Mouse (Mus musculus) erythroid progenitor cell, adult 5-6 weeks (primary cell): ENCODE data around the gene Dbndd2. TPM values are rescaled to one million over a fixed set of nuclear protein-coding genes. Genes with fewer than 3 reads are reported as not detected.

Source experiments
- ATAC-seq: replicated peaks from 2 replicates; pipeline ENCODE4 v1.8.0; 2016; ENCODE audit warnings: moderate number of reproducible peaks, mild to moderate bottlenecking, moderate TSS enrichment, inconsistent platforms; ENCODE audit not compliant: poor library complexity, low FRiP score, severe bottlenecking
- total RNA-seq, 2 experiments: library from RNA; stranded (forward) in 1 of 2; stranded (reverse) in 1 of 2; fragments of 150-400 nt in 1 of 2; fragments of 186-747, 209-891 nt in 1 of 2; gene quantifications; 2 replicates each; pipeline versions ENCODE4 v1.2.3 to v1.2.4; 2015 to 2017; ENCODE audit warnings: low replicate concordance in 2 of 2

Gene Dbndd2
- total RNA-seq, 2 experiments from 2014 or later: 0.61 to 6.3 TPM

GRCm38 (mm10) chr2:164496847-164497690 is 11.2 kb downstream of the Dbndd2 start, which contains the start of gene Pigt:
Gene Pigt, plus strand, starts transcription at chr2:164497520.
- ATAC-seq: peak; percentile 100

- ATAC-seq: peak; percentile 48
Measured at GRCm38 (mm10) chr2:164497691-164498268, 11.9 kb downstream of the Dbndd2 start.

- no peak for ATAC-seq
Measured at GRCm38 (mm10) chr2:164499317-164499716, 13.4 kb downstream of the Dbndd2 start.

GRCm38 (mm10) chr2:164500511-164500910 is 14.6 kb downstream of the Dbndd2 start:
- no peak for ATAC-seq

GRCm38 (mm10) chr2:164504919-164505318 is 19.0 kb downstream of the Dbndd2 start:
- ATAC-seq: no peak

- ATAC-seq: no peak
Measured at GRCm38 (mm10) chr2:164505619-164506347, 19.9 kb downstream of the Dbndd2 start.

- ATAC-seq: no peak
Measured at GRCm38 (mm10) chr2:164507811-164508210, 21.9 kb downstream of the Dbndd2 start.

- ATAC-seq: no peak
Measured at GRCm38 (mm10) chr2:164510621-164511190, 24.8 kb downstream of the Dbndd2 start.

GRCm38 (mm10) chr2:164512121-164512909 is 26.4 kb downstream of the Dbndd2 start:
- no peak for ATAC-seq

GRCm38 (mm10) chr2:164513389-164513788 is 27.5 kb downstream of the Dbndd2 start:
- ATAC-seq: no peak

- no peak for ATAC-seq
Measured at GRCm38 (mm10) chr2:164514916-164515315, 29.0 kb downstream of the Dbndd2 start.

GRCm38 (mm10) chr2:164515897-164516296 is 30.0 kb downstream of the Dbndd2 start:
- ATAC-seq: no peak

- ATAC-seq: no peak
Measured at GRCm38 (mm10) chr2:164516592-164516991, 30.7 kb downstream of the Dbndd2 start.

GRCm38 (mm10) chr2:164517485-164518221 is 31.7 kb downstream of the Dbndd2 start:
- ATAC-seq: peak; percentile 61; the same call in 1 of the 2 replicates

- no peak for ATAC-seq
Measured at GRCm38 (mm10) chr2:164518266-164519170, 32.6 kb downstream of the Dbndd2 start.

- ATAC-seq: no peak
Measured at GRCm38 (mm10) chr2:164519171-164519526, 33.2 kb downstream of the Dbndd2 start.

- no peak for ATAC-seq
Measured at GRCm38 (mm10) chr2:164520782-164521181, 34.9 kb downstream of the Dbndd2 start.

- ATAC-seq: no peak
Measured at GRCm38 (mm10) chr2:164521841-164522240, 35.9 kb downstream of the Dbndd2 start.
